Mouse (Mus musculus) olfactory bulb, adult 2 months (tissue): Measurements from ENCODE around the gene Evi5.

ENCODE experiments used
- CTCF ChIP-seq: fragments of 200-500 bp; IDR thresholded peaks from 2 replicates; pipeline ENCODE4 v1.5.1; 2012; ENCODE audit warnings: low read depth, mild to moderate bottlenecking, low read length, moderate library complexity; ENCODE audit not compliant: insufficient read depth
- POLR2A ChIP-seq: fragments of 200-500 bp; IDR thresholded peaks from 2 replicates; pipeline ENCODE4 v1.6.1; 2012; ENCODE audit warnings: mild to moderate bottlenecking, low read depth, low read length, moderate library complexity; ENCODE audit not compliant: insufficient read depth

DNA sequence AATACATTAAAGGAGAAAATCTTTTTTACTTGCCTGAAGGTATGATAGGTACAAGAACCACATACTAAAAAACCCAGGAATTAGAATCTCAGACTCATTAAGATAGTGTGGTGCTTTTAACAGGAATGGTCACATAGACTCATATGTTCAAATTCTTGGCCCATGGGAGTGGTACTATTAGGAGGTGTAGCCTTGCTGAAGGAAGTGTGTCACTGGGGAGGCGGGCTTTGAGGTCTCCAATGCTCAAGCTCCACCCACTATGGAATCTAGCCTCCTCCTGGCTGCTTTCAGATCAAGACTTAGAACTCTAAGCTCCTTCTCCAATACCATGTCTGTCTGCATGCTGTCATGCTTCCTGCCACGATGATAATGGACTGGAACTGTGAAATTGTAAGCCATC is 27.1 kb downstream of the Evi5 start:
- no peak for TF ChIP-seq POLR2A
- TF ChIP-seq CTCF, result no peak
